Mouse (Mus musculus) splenic B cell, adult 2 months (primary cell): Measurements from ENCODE around the gene Rhobtb3.
"Not testable (repeated sequence)": the region's sequence is repeated elsewhere in the genome, so short reads cannot be mapped to it uniquely, and the experiment has no call there.

Source experiments
- DNase-seq: peaks from one replicate; pipeline ENCODE4 v3.0.0-alpha.2; 2011; ENCODE audit warnings: low read depth, low spot score
- H3K27me3 ChIP-seq: 2 replicates; pipeline ENCODE4 v1.6.1; 2012; ENCODE audit warnings: mild to moderate bottlenecking, low read length, moderate library complexity, mixed read lengths; ENCODE audit not compliant: control insufficient read depth, poor library complexity, insufficient read depth, severe bottlenecking
- H3K36me3 ChIP-seq: 2 replicates; pipeline ENCODE4 v1.6.1; 2012; ENCODE audit warnings: mild to moderate bottlenecking, low read length, moderate library complexity, mixed read lengths; ENCODE audit not compliant: control insufficient read depth, poor library complexity, insufficient read depth, severe bottlenecking

Gene Rhobtb3

DNA sequence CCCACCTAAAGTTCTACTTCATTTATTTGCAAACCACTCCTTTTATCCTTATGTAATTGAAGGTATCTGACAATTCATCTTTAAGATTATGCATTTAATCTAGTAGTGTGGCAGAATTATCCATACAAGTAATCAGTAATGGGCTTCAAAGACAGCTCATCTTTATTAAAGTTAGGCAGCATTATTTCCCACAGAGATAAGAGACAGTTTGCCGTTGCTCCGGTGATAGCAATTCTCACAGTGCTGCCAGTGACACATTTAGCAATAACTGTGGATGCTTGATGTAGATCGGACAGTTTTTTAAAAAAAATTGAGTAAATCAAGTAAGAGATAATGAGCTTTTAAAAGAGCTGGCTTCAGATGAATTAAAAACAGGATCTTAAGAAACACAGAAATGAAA lies 51.4 kb downstream of the Rhobtb3 start:
- Histone ChIP-seq H3K36me3 (no peaks in the 10 kb centered on the region), H3K27me3 (no peaks in the 10 kb centered on the region; the same call in 1 of the 2 replicates)
- DNase-seq = no peak

DNA sequence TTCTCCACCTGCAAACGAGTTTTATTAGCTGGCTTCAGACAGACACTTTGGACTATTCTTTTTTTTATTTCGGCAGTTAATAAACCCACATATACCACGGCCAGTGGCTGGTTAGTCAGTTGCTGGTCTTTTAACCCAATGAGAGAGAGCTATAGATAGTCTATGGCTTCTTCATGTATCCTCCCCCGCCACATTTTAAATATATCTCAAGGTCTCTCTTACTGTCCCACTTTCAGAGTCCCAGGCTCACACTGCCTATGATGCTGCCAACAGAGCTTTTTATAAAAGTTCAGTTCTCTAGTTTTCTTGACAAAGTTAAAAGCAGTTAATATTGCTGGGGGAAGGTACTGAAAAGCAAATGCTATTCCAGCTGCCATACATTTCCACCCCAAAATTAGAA lies 51.9 kb downstream of the Rhobtb3 start:
- DNase-seq = no peak

GRCm38 (mm10) chr13:75883792-75884191 lies 59.9 kb downstream of the Rhobtb3 start:
- no peak for DNase-seq
- H3K36me3 ChIP-seq = no peaks in the 10 kb centered on the region
- no peaks in the 10 kb centered on the region for H3K27me3 ChIP-seq

More for the DNA sequence above, 51.9 kb downstream of the Rhobtb3 start:
- Histone ChIP-seq H3K36me3 (no peaks in the 10 kb centered on the region), H3K27me3 (no peaks in the 10 kb centered on the region; the same call in 1 of the 2 replicates)

DNA sequence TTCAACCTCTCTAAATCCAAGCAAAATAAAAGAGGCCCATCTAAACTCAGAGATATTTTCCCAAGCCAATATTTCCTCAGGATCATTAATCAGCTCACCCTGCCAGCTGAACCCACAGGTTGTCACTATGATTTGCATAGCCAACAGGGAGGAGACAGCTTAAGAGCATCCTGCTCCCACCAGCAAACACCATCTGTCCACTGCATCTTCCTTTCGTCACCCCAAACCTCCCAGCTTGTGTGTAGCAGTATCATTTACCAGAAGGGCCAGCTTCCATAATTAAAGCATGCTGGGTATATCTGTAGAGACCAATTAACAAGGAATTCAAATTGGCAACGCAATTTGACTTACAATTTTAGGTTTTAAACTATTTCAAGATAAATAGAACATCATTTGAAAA lies 63.2 kb downstream of the Rhobtb3 start:
- DNase-seq = no peak
- Histone ChIP-seq H3K27me3 (no peaks in the 10 kb centered on the region), H3K36me3 (no peaks in the 10 kb centered on the region)

GRCm38 (mm10) chr13:75879756-75880155 lies 64.0 kb downstream of the Rhobtb3 start:
- no peaks in the 10 kb centered on the region for H3K27me3 ChIP-seq
- DNase-seq = no peak
- H3K36me3 ChIP-seq = no peaks in the 10 kb centered on the region

DNA sequence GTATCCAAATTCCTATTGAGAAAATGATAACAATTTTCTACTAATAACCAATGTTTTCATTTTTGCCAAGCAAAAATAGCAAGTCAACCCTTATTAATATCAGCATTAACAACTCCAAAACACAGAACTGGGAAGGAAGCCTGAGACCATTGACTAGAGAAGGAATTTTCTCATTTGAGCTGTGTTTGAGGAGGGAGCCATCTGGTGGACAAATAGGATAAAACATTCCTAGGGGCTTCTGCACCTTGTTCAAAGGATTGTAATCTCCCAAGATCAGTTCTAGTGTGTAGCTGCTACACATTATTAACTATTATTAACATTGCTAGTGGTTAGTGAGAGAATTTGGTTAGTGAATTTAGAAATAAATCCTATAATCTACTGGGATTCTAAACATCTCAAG lies 65.8 kb downstream of the Rhobtb3 start:
- Histone ChIP-seq H3K36me3 (no peaks in the 10 kb centered on the region), H3K27me3 (no peaks in the 10 kb centered on the region)
- DNase-seq = peak; percentile 69

- no peaks in the 10 kb centered on the region for H3K27me3 ChIP-seq
- H3K36me3 ChIP-seq = no peaks in the 10 kb centered on the region
- no peak for DNase-seq
Observed at GRCm38 (mm10) chr13:75876592-75876991, 67.1 kb downstream of the Rhobtb3 start.

DNA sequence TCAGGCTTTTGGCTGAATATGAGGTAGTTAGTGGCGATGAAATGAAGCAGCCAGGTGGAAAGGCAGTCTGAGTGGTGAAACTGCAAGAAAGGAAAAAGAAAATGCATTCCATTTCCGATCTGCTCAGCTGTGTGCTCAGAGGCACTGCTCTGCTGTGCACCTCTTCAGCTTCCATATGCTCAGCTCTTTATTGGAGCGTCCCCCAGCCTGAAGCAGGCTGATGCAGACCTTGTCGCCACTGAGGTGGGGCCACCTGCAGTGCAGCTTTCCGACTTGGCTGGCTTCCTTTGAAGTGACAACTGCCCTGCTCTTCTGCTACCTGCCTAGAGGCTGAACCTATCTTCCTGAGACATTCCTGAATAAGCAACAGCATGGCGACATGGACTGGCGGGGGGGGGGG lies 67.5 kb downstream of the Rhobtb3 start:
- not testable (repeated sequence) for H3K36me3 ChIP-seq, H3K27me3 ChIP-seq, DNase-seq

- no peaks in the 10 kb centered on the region for H3K36me3 ChIP-seq
- DNase-seq = no peak
- H3K27me3 ChIP-seq = no peaks in the 10 kb centered on the region
Observed at GRCm38 (mm10) chr13:75874608-75875376, 68.9 kb downstream of the Rhobtb3 start.

GRCm38 (mm10) chr13:75867876-75868275 lies 75.8 kb downstream of the Rhobtb3 start:
- Histone ChIP-seq H3K27me3 (no peaks in the 10 kb centered on the region), H3K36me3 (no peaks in the 10 kb centered on the region)
- DNase-seq = no peak

GRCm38 (mm10) chr13:75865486-75866184 lies 78.1 kb downstream of the Rhobtb3 start:
- no peaks in the 10 kb centered on the region for H3K27me3 ChIP-seq
- no peaks in the 10 kb centered on the region for H3K36me3 ChIP-seq
- no peak for DNase-seq

DNA sequence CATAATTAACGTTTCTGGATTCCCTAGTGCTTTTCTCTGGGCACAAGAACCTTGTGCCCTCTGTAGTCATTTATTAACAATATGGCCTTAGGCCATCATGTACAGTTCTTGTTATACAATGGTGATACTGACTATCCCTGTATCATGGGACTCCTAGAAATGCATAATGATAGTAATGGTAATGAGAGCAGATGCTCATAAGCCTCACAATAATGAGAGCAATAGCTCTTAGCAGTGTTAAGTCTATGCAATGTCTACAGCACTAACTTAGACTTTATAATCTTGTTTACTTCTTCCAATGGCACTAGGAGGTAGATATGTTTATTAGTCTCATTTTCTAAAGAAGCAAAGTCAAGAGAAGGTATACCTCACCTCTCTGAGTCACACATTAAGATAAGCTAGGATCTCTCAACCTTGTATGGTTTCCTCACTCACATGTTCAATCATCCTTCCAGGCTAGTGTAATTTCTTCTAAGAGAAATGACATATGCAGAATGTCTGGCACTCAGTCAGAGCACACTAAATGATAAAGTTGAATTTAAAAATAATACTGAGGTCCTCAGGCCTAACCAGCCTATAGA lies 84.4 kb downstream of the Rhobtb3 start:
- no peaks in the 10 kb centered on the region for H3K36me3 ChIP-seq
- no peak for DNase-seq
- no peaks in the 10 kb centered on the region for H3K27me3 ChIP-seq

GRCm38 (mm10) chr13:75853118-75853517 lies 90.6 kb downstream of the Rhobtb3 start:
- Histone ChIP-seq H3K36me3 (no peaks in the 10 kb centered on the region), H3K27me3 (no peaks in the 10 kb centered on the region)
- DNase-seq = no peak

DNA sequence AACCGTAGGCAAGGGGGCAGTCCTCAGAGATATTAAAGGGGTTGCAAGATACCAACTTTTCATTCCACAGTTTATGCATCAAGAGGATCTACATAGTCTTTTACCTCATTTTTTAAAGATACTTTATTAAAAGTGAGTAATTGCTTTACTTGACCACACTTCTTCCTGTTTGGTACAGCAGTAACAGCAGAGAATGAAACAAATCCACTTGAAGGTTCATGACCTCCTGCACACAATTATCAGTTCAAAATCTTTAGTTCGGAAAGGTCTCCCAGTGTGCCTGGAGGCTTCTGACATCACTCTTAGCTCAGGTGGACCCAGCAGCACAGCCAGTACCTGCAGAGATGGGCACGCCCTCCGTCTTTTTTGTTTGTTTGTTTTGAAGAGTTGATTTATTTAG lies 91.7 kb downstream of the Rhobtb3 start:
- DNase-seq = no peak
- Histone ChIP-seq H3K27me3 (no peaks in the 10 kb centered on the region), H3K36me3 (no peaks in the 10 kb centered on the region)

GRCm38 (mm10) chr13:75847027-75847426 lies 96.7 kb downstream of the Rhobtb3 start:
- Histone ChIP-seq H3K36me3 (no peaks in the 10 kb centered on the region), H3K27me3 (no peaks in the 10 kb centered on the region)
- no peak for DNase-seq
